Mouse (Mus musculus): ENCODE measurements at regions not wholly inside any gene's neighbourhood (a gene's known extent, or its start where the extent isn't known, plus 50 kb on each side); places are given as distances from the start of the nearest gene placed in this dataset.
"Not testable (repeated sequence)": the region's sequence is repeated elsewhere in the genome, so short reads cannot be mapped to it uniquely, and the experiment has no call there.

DNA sequence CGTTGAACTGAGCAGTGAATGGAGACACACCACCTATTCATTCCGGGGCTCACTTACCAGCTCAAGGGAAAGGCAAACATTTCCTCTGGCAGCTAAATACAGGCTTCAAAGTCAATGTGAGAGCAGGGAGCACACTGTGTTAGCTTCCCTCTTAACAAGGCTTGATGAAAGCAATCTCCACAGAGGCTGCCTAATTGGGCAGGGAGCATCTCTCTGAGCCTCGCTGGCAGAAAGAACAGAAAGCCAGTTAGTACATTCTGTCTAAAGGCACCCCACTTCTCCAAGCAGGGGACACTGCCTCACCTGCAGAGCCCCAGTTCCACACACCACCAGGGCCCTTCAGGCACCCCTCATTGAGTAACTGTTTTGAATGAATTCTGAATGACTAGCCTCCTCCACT is 488.8 kb upstream of the Jmjd1c start:
- no peaks in the 10 kb centered on the region for H3K27me3 ChIP-seq (replicated peaks; ENCODE audit: control insufficient read depth, insufficient read depth, low read length)
- peak; percentile 19 for DNase-seq (ENCODE audit: low spot score)

DNA sequence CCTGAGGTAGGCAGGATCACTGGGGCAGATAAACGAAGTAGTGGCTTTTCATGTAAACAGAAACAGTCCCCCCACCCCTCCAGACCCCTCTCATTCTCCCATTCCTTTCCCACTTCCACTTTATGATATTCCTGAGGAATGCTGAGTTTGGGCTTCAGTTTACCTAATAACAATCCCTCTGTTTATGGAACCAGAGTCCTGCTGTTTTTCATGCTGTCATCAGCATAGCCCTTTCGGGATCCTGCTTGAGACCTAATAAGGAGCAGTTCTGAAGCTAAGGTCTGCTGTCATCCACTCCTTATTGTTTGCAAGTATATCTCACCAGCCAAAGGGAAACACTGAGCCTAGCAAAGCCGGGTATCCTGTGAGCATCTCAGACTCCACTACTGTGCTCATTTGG is 479.6 kb upstream of the Jmjd1c start:
- Histone ChIP-seq H3K9me3 (replicated peaks; ENCODE audit: control insufficient read depth, low read length) (no peaks in the 10 kb centered on the region), H3K4me1 (ENCODE audit: control insufficient read depth, insufficient read depth, low read length) (no peaks in the 10 kb centered on the region), H3K4me2 (ENCODE audit: low read length) (no peak overlapping the region), H3K9ac (ENCODE audit: low read length) (no peak overlapping the region), H3K27ac (ENCODE audit: low read depth, low read length) (no peak overlapping the region), H3K4me3 (ENCODE audit: low read depth, low read length) (no peak overlapping the region), H3K27me3 (replicated peaks; ENCODE audit: control insufficient read depth, insufficient read depth, low read length) (no peaks in the 10 kb centered on the region), H3K36me3 (ENCODE audit: control insufficient read depth, insufficient read depth, low read length) (no peaks in the 10 kb centered on the region)
- no peak for ATAC-seq
- DNase-seq (ENCODE audit: low spot score): no peak
- WGBS: 78% methylated on average over 3 of the region's 3 CpGs

More for the DNA sequence above, 488.8 kb upstream of the Jmjd1c start:
- ATAC-seq: peak; percentile 54; the same call in 1 of the 2 replicates
- Histone ChIP-seq H3K4me2 (ENCODE audit: low read length) (no peak overlapping the region), H3K27ac (ENCODE audit: low read depth, low read length) (no peak overlapping the region), H3K4me3 (ENCODE audit: low read depth, low read length) (no peak overlapping the region), H3K9ac (ENCODE audit: low read length) (no peak overlapping the region), H3K36me3 (ENCODE audit: control insufficient read depth, insufficient read depth, low read length) (no peaks in the 10 kb centered on the region), H3K9me3 (replicated peaks; ENCODE audit: control insufficient read depth, low read length) (no peaks in the 10 kb centered on the region), H3K4me1 (ENCODE audit: control insufficient read depth, insufficient read depth, low read length) (no peaks in the 10 kb centered on the region)
- 34% methylated on average over 3 of the region's 3 CpGs for WGBS

DNA sequence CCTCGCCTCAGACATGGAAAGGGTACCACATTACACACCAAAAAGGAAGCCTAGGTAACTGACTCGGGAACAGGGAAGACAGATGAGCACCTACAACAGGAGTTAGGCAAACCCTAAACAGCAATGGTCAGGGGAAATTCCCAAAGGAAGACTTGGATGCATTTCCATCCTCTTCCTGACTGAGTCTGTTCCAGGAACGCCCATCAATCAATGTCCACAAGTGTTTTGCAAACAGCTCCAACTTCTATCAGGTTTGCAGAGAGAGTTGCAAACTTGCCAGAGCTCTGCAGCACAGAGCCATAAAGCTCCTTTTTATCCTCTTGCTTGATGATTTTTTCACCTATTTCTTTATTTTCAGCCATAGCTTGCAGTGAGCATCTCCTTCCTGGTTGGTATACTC is 464.9 kb upstream of the Jmjd1c start:
- H3K27me3 ChIP-seq (replicated peaks; ENCODE audit: control insufficient read depth, insufficient read depth, low read length): no peaks in the 10 kb centered on the region
- no peaks in the 10 kb centered on the region for H3K36me3 ChIP-seq (ENCODE audit: control insufficient read depth, insufficient read depth, low read length)
- DNase-seq (ENCODE audit: low spot score) (no peak), ATAC-seq (no peak)
- H3K4me1 ChIP-seq (ENCODE audit: control insufficient read depth, insufficient read depth, low read length): no peaks in the 10 kb centered on the region
- H3K9ac ChIP-seq (ENCODE audit: low read length): no peak overlapping the region
- H3K4me2 ChIP-seq (ENCODE audit: low read length): no peak overlapping the region
- no peak overlapping the region for H3K4me3 ChIP-seq (ENCODE audit: low read depth, low read length)
- H3K9me3 ChIP-seq (replicated peaks; ENCODE audit: control insufficient read depth, low read length): no peaks in the 10 kb centered on the region
- no peak overlapping the region for H3K27ac ChIP-seq (ENCODE audit: low read depth, low read length)
- 91% methylated on average over 3 of the region's 3 CpGs for WGBS

DNA sequence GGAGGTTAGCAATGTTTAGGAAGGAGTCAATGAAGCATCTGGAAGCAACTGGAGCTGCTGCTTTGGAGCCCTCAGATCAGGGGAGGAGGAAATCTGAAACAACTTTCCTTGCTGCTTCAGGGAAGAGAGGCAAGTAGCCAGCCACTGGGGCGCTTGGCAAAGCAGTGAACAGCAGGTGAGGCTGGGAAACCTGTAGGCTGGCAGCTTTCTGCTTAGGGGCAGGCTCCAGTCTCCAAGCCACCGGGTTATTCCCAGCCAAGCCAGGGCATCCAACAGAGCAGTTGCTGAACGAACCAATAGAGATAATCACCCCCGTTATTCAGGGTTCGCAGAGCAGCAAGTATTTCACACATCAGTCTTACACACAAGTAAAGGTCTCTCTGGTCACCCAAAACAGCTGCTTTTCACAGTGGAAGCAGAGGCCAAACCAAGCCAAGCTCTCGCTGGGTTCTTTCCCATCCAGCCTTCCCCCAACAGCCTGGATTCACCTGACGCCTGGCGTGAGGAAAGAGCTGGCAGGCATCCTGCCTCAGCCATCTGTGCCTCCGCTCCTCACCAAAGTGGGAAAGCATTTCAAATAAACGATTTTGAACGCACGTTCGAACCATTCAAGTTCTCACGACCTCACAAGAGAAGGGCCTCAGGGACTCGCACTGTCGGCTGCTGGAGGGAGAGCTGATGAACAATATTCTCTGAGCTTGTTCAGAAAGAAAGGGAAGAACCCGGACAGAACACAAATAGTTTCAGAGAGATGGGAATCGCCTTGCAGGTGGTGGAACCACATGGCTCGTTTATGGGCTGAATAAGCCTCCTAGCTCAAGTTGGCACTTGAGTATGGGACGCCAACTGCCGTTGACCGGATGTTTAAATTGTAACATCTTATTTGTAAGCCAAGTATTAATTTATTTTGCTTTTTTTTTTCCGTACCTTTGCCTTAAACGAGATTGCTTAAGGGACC is 454.8 kb upstream of the Jmjd1c start:
- Histone ChIP-seq H3K36me3 (ENCODE audit: control insufficient read depth, insufficient read depth, low read length) (no peaks in the 10 kb centered on the region), H3K27me3 (replicated peaks; ENCODE audit: control insufficient read depth, insufficient read depth, low read length) (no peaks in the 10 kb centered on the region), H3K4me3 (ENCODE audit: low read depth, low read length) (no peak overlapping the region), H3K4me1 (ENCODE audit: control insufficient read depth, insufficient read depth, low read length) (no peaks in the 10 kb centered on the region), H3K9ac (ENCODE audit: low read length) (no peak overlapping the region), H3K9me3 (replicated peaks; ENCODE audit: control insufficient read depth, low read length) (no peaks in the 10 kb centered on the region), H3K27ac (ENCODE audit: low read depth, low read length) (no peak overlapping the region; the same call in 1 of the 2 replicates), H3K4me2 (ENCODE audit: low read length) (peak overlapping the region; percentile 12; the same call in 1 of the 2 replicates)
- peak; percentile 79 for DNase-seq (ENCODE audit: low spot score)
- 36% methylated on average over 24 of the region's 24 CpGs for WGBS
- peak; percentile 82 for ATAC-seq

DNA sequence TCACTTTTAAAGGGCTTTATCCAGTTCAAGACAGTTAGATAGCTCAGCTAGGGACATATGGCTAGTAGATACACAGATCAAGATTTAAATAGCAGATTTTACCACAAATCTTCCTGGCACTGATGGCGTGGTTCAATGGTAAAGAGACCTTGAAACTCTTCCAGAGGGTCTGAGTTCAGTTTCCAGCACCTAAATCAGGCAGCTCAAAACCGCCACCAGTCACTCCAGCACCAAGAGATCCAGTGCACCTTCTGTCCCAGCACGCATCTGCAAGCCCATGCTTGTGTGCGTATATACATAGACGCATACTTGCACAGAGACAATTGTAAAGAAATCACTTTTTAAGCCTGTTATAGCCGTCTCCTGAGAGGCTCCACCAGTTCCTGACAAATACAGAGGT is 454.0 kb upstream of the Jmjd1c start:
- WGBS: 90% methylated on average over 6 of the region's 6 CpGs

DNA sequence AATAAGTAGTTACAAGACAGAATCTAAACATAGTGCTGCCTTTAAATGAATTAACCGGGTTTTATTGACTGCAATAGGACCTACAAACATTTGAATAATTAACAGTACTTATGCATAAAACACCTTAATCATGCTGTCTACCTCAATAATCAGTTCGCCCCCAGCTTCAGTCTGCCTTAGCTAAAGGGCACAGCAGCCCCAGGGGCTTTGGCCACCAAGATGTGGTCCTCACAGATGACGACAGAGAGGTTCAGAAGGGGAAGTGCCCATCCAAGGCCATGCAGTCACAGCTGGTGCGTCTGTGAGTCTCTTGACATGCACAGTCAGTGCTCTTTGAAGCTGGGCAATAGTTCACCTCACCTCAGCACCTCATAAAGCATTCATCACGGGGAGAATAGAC is 452.8 kb upstream of the Jmjd1c start:
- Histone ChIP-seq H3K27me3 (replicated peaks; ENCODE audit: control insufficient read depth, insufficient read depth, low read length) (no peaks in the 10 kb centered on the region), H3K4me1 (ENCODE audit: control insufficient read depth, insufficient read depth, low read length) (no peaks in the 10 kb centered on the region), H3K27ac (ENCODE audit: low read depth, low read length) (no peak overlapping the region), H3K4me2 (ENCODE audit: low read length) (no peak overlapping the region), H3K4me3 (ENCODE audit: low read depth, low read length) (no peak overlapping the region), H3K36me3 (ENCODE audit: control insufficient read depth, insufficient read depth, low read length) (no peaks in the 10 kb centered on the region), H3K9me3 (replicated peaks; ENCODE audit: control insufficient read depth, low read length) (no peaks in the 10 kb centered on the region), H3K9ac (ENCODE audit: low read length) (no peak overlapping the region)
- WGBS: 74% methylated on average over 5 of the region's 5 CpGs
- ATAC-seq (no peak), DNase-seq (ENCODE audit: low spot score) (no peak)

More for the DNA sequence above, 454.0 kb upstream of the Jmjd1c start:
- ATAC-seq: no peak
- DNase-seq (ENCODE audit: low spot score): peak; percentile 6
- Histone ChIP-seq H3K27me3 (replicated peaks; ENCODE audit: control insufficient read depth, insufficient read depth, low read length) (no peaks in the 10 kb centered on the region), H3K4me3 (ENCODE audit: low read depth, low read length) (no peak overlapping the region), H3K4me1 (ENCODE audit: control insufficient read depth, insufficient read depth, low read length) (no peaks in the 10 kb centered on the region), H3K27ac (ENCODE audit: low read depth, low read length) (no peak overlapping the region), H3K36me3 (ENCODE audit: control insufficient read depth, insufficient read depth, low read length) (no peaks in the 10 kb centered on the region), H3K4me2 (ENCODE audit: low read length) (no peak overlapping the region), H3K9ac (ENCODE audit: low read length) (no peak overlapping the region), H3K9me3 (replicated peaks; ENCODE audit: control insufficient read depth, low read length) (no peaks in the 10 kb centered on the region)

DNA sequence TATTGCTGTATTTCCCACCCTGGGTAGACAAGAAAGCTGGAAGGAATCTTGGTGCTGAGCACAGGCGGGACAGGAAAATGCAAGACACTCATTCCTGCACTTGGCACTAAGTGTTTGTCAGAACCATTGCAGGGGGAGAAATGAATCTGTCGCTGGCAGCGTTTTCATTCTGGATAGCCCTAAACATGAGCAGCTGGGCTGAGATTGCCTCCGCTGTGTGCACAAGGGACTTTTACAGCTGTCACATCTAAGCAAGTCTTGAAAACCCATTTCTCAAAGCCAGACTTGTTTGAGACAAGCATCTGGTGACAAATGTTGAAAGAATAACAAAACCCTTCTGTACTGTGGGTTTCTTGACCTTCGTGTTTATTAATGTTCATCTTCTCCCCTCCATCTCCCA is 438.4 kb upstream of the Jmjd1c start:
- H3K9me3 ChIP-seq (replicated peaks; ENCODE audit: control insufficient read depth, low read length): no peaks in the 10 kb centered on the region
- no peak for DNase-seq (ENCODE audit: low spot score)
- WGBS: 94% methylated on average over 5 of the region's 5 CpGs

DNA sequence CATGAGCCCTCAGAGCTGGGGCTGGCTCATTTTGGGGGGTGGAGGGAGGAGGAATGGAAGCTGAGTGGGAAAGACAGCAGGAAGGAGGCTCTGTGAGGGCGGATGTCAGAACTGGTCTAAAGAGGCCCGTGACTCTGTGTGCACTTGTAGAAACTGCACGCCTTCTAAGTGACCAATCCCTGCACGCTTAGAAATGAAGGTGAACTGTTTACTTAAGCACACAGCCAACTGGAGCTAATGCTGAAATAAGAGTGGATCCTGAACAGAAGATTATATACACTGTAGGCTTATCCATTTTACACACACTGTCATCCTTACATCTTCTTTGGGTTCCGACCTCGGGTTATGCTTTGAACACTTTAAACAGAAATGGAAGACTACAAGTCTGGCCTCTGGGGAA is 412.8 kb upstream of the Jmjd1c start:
- no peak overlapping the region for H3K27ac ChIP-seq (ENCODE audit: low read depth, low read length)
- no peak for DNase-seq (ENCODE audit: low spot score)
- 91% methylated on average over 6 of the region's 6 CpGs for WGBS
- H3K9ac ChIP-seq (ENCODE audit: low read length): no peak overlapping the region
- ATAC-seq: no peak
- H3K4me2 ChIP-seq (ENCODE audit: low read length): no peak overlapping the region
- no peaks in the 10 kb centered on the region for H3K36me3 ChIP-seq (ENCODE audit: control insufficient read depth, insufficient read depth, low read length)
- H3K4me1 ChIP-seq (ENCODE audit: control insufficient read depth, insufficient read depth, low read length): no peaks in the 10 kb centered on the region
- H3K9me3 ChIP-seq (replicated peaks; ENCODE audit: control insufficient read depth, low read length): no peaks in the 10 kb centered on the region
- H3K4me3 ChIP-seq (ENCODE audit: low read depth, low read length): no peak overlapping the region
- no peaks in the 10 kb centered on the region for H3K27me3 ChIP-seq (replicated peaks; ENCODE audit: control insufficient read depth, insufficient read depth, low read length)

More for the DNA sequence above, 438.4 kb upstream of the Jmjd1c start:
- Histone ChIP-seq H3K4me1 (ENCODE audit: control insufficient read depth, insufficient read depth, low read length) (no peaks in the 10 kb centered on the region), H3K9ac (ENCODE audit: low read length) (no peak overlapping the region), H3K4me2 (ENCODE audit: low read length) (no peak overlapping the region), H3K27me3 (replicated peaks; ENCODE audit: control insufficient read depth, insufficient read depth, low read length) (no peaks in the 10 kb centered on the region), H3K4me3 (ENCODE audit: low read depth, low read length) (no peak overlapping the region), H3K36me3 (ENCODE audit: control insufficient read depth, insufficient read depth, low read length) (no peaks in the 10 kb centered on the region), H3K27ac (ENCODE audit: low read depth, low read length) (no peak overlapping the region)
- no peak for ATAC-seq

DNA sequence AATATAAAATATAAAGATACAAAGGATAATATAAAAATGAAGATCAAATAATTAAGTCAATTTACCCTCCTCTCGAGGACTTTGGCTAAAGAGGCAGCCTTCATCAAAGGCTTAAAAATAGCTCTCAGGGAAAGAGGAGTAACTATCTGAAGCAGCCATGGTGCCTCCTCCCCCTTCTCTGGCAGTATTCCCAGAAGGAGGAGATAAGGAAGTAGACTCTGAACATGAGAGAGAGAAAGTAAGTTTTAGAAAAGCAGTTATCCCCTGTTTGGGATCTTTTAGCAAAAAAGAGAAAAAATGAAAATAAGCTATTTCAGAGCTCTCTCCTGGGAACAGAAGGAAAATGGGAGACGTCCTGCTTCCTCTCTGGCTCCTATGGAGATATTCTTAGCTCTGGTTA is 406.7 kb upstream of the Jmjd1c start:
- not testable (repeated sequence) for DNase-seq (ENCODE audit: low spot score); ATAC-seq; H3K27ac ChIP-seq (ENCODE audit: low read depth, low read length); H3K4me3 ChIP-seq (ENCODE audit: low read depth, low read length); H3K4me2 ChIP-seq (ENCODE audit: low read length); H3K4me1 ChIP-seq (ENCODE audit: control insufficient read depth, insufficient read depth, low read length); H3K27me3 ChIP-seq (replicated peaks; ENCODE audit: control insufficient read depth, insufficient read depth, low read length); H3K9ac ChIP-seq (ENCODE audit: low read length); H3K9me3 ChIP-seq (replicated peaks; ENCODE audit: control insufficient read depth, low read length); H3K36me3 ChIP-seq (ENCODE audit: control insufficient read depth, insufficient read depth, low read length)
- 78% methylated on average over 2 of the region's 2 CpGs for WGBS

All from forebrain, embryonic 14.5 days (tissue).